Mouse (Mus musculus) adrenal gland, postnatal 36 days (tissue): ENCODE measurements at regions not wholly inside any gene's neighbourhood (a gene's known extent, or its start where the extent isn't known, plus 50 kb on each side); places are given as distances from the start of the nearest gene placed in this dataset.

Experiments used
- DNase-seq, 2 experiments: peaks; one replicate each; pipeline ENCODE4 v3.0.0; 2021; ENCODE audit warnings: mixed read lengths in 1 of 2

DNA sequence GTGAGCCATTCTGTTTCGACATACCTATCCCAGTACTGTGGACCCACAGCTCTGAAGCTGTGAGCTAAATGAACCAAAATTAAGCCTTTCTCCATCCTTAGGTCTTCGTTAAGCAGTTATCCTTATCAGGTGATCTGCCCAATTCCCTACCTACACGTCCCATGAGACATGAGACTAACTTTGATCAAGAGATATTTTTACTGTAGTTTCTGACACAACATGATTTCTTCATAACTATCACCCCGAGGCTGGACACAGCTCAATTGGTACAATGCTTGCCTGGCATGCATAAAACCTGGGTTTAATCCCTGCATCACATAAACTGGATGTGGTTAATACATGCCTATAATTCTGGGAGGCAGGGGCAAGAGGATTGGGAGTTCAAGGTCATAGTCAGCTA lies 82.2 kb upstream of the Elovl6 start:
- DNase-seq = no peak

- peak in 1 of 2 experiments; percentile 50 for DNase-seq
Observed at GRCm38 (mm10) chr3:129450671-129451070, 81.5 kb upstream of the Elovl6 start.

- DNase-seq = no peak
Observed at GRCm38 (mm10) chr3:129470088-129470487, 62.1 kb upstream of the Elovl6 start.

DNA sequence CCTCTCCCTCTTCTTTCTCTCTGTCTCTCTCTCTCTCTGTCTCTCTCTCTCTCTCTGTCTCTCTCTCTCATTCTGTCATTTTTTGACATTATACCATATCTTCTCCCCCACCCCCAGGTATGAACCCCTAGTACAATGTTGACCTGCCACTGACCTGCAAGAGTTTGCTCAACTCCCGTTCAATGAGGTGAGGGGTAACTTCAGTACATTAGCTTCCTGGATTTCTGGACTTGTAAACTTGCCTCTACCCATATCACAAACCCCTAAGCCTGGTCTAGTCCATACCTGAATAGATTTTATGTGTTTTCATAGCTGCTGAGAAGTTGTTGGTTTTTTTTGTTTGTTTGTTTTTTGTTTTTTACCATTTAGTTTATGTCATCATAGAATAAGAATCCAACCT lies 60.8 kb upstream of the Elovl6 start:
- DNase-seq = no peak

- DNase-seq = no peak
Observed at GRCm38 (mm10) chr3:129472008-129472407, 60.1 kb upstream of the Elovl6 start.

DNA sequence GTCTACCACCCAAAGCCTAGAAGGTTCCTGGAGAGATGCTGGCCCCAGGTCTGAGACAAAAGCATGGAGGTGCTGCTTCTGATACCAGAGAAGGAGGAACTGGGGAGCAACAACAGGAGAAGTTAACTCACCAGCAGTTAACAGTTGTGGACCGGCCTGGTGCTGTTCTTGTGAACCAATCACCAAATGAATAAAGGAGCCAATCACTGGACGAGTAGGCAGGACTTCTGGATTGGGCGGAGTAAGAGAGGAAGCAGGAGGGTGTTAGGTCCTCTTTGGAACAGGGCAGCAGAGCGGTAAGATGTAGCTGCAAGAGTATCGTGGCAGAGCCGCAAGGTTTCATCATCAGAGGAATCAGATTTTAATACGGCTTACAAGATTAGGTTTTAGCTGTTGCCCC lies 57.7 kb upstream of the Elovl6 start:
- DNase-seq = no peak

GRCm38 (mm10) chr3:129476250-129476649 lies 55.9 kb upstream of the Elovl6 start:
- DNase-seq = no peak

GRCm38 (mm10) chr3:129478093-129478492 lies 54.1 kb upstream of the Elovl6 start:
- DNase-seq = no peak

DNA sequence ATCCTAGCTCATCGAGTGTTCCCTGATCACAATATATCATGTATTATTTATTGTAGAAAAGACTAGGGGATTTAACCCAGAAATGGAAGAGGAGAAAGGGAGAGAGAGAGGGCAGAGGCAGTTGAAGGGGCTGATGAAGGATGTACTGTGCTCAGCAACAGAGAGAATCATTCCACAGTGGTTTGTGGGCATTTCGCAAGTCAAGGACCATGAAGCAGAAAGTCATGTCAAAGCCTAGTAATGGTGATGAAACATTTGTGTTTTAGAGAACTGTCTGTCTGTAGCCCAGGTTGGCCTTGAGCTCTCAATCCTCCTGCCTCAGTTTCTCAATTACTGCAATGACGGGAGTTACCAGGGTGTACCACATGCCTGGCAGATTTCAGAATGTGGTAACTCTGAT lies 50.9 kb upstream of the Elovl6 start:
- no peak for DNase-seq
